In genomic region chr5:21658038-21658437, GRCm38 (mm10) we compare ENCODE assay signal across 14 mouse cellular contexts. TPM values are rescaled to one million over a fixed set of nuclear protein-coding genes. Genes with fewer than 3 reads are reported as not detected.
DNase-seq lines count a peak whose midpoint lies in the region; ATAC-seq and TF ChIP-seq lines count a peak whose summit lies in the region.
"Had no signal": no experiment of that assay in that cellular context is flagged by ENCODE, and none has a peak within 500 bp of the region (broad histone marks: within the 10 kb centered on the region; RNA-seq: fewer than 3 reads in every experiment).

No protein-coding gene starts in this region.

- H3K9ac ChIP-seq in forebrain, embryonic 13.5 days = no peak overlapping the region
- H3K9ac ChIP-seq in forebrain, embryonic 15.5 days (replicated peaks) = no peak overlapping the region
- no peak overlapping the region for H3K9ac ChIP-seq in heart, adult 2 months (ENCODE audit: low read depth, low read length)
- no peak overlapping the region for H3K9ac ChIP-seq in neural tube, embryonic 15.5 days (replicated peaks)
- H3K9ac ChIP-seq: embryonic facial prominence, embryonic 13.5 days; heart, embryonic 13.5 days had no signal

- H3K4me2 ChIP-seq in forebrain, embryonic 13.5 days = no peak overlapping the region
- no peak overlapping the region for H3K4me2 ChIP-seq in forebrain, embryonic 15.5 days (replicated peaks)
- H3K4me2 ChIP-seq in neural tube, embryonic 15.5 days = no peak overlapping the region
- H3K4me2 ChIP-seq: embryonic facial prominence, embryonic 13.5 days; heart, embryonic 13.5 days had no signal

- no peaks in the 10 kb centered on the region for H3K9me3 ChIP-seq in forebrain, embryonic 13.5 days (replicated peaks)
- no peaks in the 10 kb centered on the region for H3K9me3 ChIP-seq in forebrain, embryonic 15.5 days
- H3K9me3 ChIP-seq in neural tube, embryonic 15.5 days (replicated peaks) = no peaks in the 10 kb centered on the region
- H3K9me3 ChIP-seq: embryonic facial prominence, embryonic 13.5 days; heart, embryonic 13.5 days had no signal

- no peak for TF ChIP-seq POLR2A in heart, adult 2 months (IDR thresholded peaks at IDR 0.05; ENCODE audit: insufficient read depth, low read depth, low read length)

- H3K27me3 ChIP-seq in forebrain, embryonic 13.5 days = no peaks in the 10 kb centered on the region
- no peaks in the 10 kb centered on the region for H3K27me3 ChIP-seq in forebrain, embryonic 15.5 days
- H3K27me3 ChIP-seq in heart, adult 2 months (ENCODE audit: control insufficient read depth, insufficient read depth, low read length) = no peaks in the 10 kb centered on the region
- H3K27me3 ChIP-seq in neural tube, embryonic 15.5 days (replicated peaks) = no peaks in the 10 kb centered on the region
- H3K27me3 ChIP-seq: CH12.LX; embryonic facial prominence, embryonic 13.5 days; heart, embryonic 13.5 days; Patski had no signal

- TF ChIP-seq CTCF in heart, adult 2 months (IDR thresholded peaks at IDR 0.05) = no peak
- no peak for TF ChIP-seq CTCF in left cerebral cortex, adult 2 months (IDR thresholded peaks at IDR 0.05)

- 0 out of 2 replicates have a peak overlapping the region, but pooled peaks have one; percentile 19 for H3K27ac ChIP-seq in forebrain, embryonic 13.5 days
- H3K27ac ChIP-seq in forebrain, embryonic 15.5 days (replicated peaks) = no peak overlapping the region
- no peak overlapping the region for H3K27ac ChIP-seq in heart, adult 2 months
- H3K27ac ChIP-seq in left cerebral cortex, adult 2 months = peak overlapping the region; percentile 56
- no peak overlapping the region for H3K27ac ChIP-seq in neural tube, embryonic 15.5 days (replicated peaks)
- H3K27ac ChIP-seq: embryonic facial prominence, embryonic 13.5 days; heart, embryonic 13.5 days had no signal

- H3K79me2 ChIP-seq in heart, adult 2 months (replicated peaks; ENCODE audit: control insufficient read depth, insufficient read depth, low read length) = no peaks in the 10 kb centered on the region

- H3K36me3 ChIP-seq in forebrain, embryonic 13.5 days (ENCODE audit: poor library complexity, severe bottlenecking) = peaks cover 77% of the 10 kb centered on the region
- peaks cover 67% of the 10 kb centered on the region for H3K36me3 ChIP-seq in forebrain, embryonic 15.5 days
- no peaks in the 10 kb centered on the region for H3K36me3 ChIP-seq in heart, adult 2 months (ENCODE audit: control insufficient read depth, insufficient read depth, low read length)
- peaks cover 64% of the 10 kb centered on the region for H3K36me3 ChIP-seq in neural tube, embryonic 15.5 days

- TF ChIP-seq EP300 in heart, adult 2 months (IDR thresholded peaks at IDR 0.05; ENCODE audit: insufficient read depth, low read depth, low read length) = no peak

- peak; percentile 60 for DNase-seq in heart, adult 11 months
- no peak for DNase-seq in heart, adult 2 months
- no peak for DNase-seq in left cerebral cortex, adult 2 months (ENCODE audit: extremely low spot score in 1 of 2, low spot score in 2 of 2)
- DNase-seq in left cerebral cortex, postnatal 10 days (ENCODE audit: extremely low spot score in 1 of 2, low spot score in 2 of 2) = no peak
- peak; percentile 41 for DNase-seq in brain, adult 2 months (ENCODE audit: low read depth, low spot score)

- H3K4me3 ChIP-seq in forebrain, embryonic 13.5 days = no peak overlapping the region
- H3K4me3 ChIP-seq in forebrain, embryonic 15.5 days = no peak overlapping the region
- H3K4me3 ChIP-seq in heart, adult 2 months = no peak overlapping the region
- H3K4me3 ChIP-seq in left cerebral cortex, adult 2 months = no peak overlapping the region
- H3K4me3 ChIP-seq in neural tube, embryonic 15.5 days (replicated peaks) = no peak overlapping the region
- H3K4me3 ChIP-seq: embryonic facial prominence, embryonic 13.5 days; heart, embryonic 13.5 days had no signal

- peaks cover 17% of the 10 kb centered on the region; the same call in 1 of the 2 replicates for H3K4me1 ChIP-seq in forebrain, embryonic 13.5 days
- H3K4me1 ChIP-seq in forebrain, embryonic 15.5 days = peaks cover 18% of the 10 kb centered on the region
- H3K4me1 ChIP-seq in heart, adult 2 months (ENCODE audit: control insufficient read depth, insufficient read depth, low read length) = peaks cover 3% of the 10 kb centered on the region; the same call in 1 of the 2 replicates
- H3K4me1 ChIP-seq in neural tube, embryonic 15.5 days = peaks cover 8% of the 10 kb centered on the region; the same call in 1 of the 2 replicates
- H3K4me1 ChIP-seq: embryonic facial prominence, embryonic 13.5 days had no signal

- intact Hi-C loops in heart, adult 2 months (cut with DNase I) = loop anchor here (1.0 kb wide), 1 partner anchor 77 kb away; no protein-coding TSS in a partner anchor
- intact Hi-C loops in left cerebral cortex, adult 2 months (cut with DNase I) = loop anchor here (1.0 to 5.0 kb wide), 3 partner anchors 43 to 859 kb away; partner anchors contain the start of genes Napepld and Pmpcb
- intact Hi-C loops in left cerebral cortex, postnatal 10 days (cut with DNase I) = loop anchor here (5.0 to 10.0 kb wide), 2 partner anchors 79 to 857 kb away; partner anchors contain the start of gene Pmpcb

- no peak for ATAC-seq in forebrain, embryonic 13.5 days
- ATAC-seq in forebrain, embryonic 15.5 days (replicated peaks) = no peak
- ATAC-seq in neural tube, embryonic 15.5 days (ENCODE audit: low FRiP score) = no peak

- WGBS in forebrain, embryonic 13.5 days = 86% methylated on average over 6 of the region's 6 CpGs
- WGBS in forebrain, embryonic 15.5 days = 84% methylated on average over 6 of the region's 6 CpGs
- 93% methylated on average over 6 of the region's 6 CpGs for WGBS in heart, adult 2 months
- WGBS in neural tube, embryonic 15.5 days = 82% methylated on average over 6 of the region's 6 CpGs

RNA-seq across cellular contexts. Expression of gene Armc10, which starts 12.4 kb away (rescaled TPM):
- polyA plus RNA-seq in forebrain, embryonic 13.5 days (2015; fragmentation: Nextera tagmentation; extraction: Ambion mirVana) = 82.1 and 84.1 TPM in 2 replicates
- polyA plus RNA-seq in forebrain, embryonic 15.5 days (2015; fragmentation: Nextera tagmentation; extraction: Ambion mirVana) = 88.5 and 90.3 TPM in 2 replicates
- total RNA-seq in heart, adult 2 months (2021) = 1 to 10 TPM; 8.0 to 9.4 TPM
- 10.8 and 12.2 TPM in 2 replicates for polyA plus RNA-seq in heart, adult 2 months (2012; rRNA removed)
- total RNA-seq in left cerebral cortex, adult 2 months (2021) = 10 to 100 TPM; 19.2 to 20.9 TPM
- 10 to 100 TPM; 28.4 to 29.1 TPM for total RNA-seq in left cerebral cortex, postnatal 10 days (2021)
- polyA plus RNA-seq in neural tube, embryonic 15.5 days (2015; fragmentation: Nextera tagmentation; extraction: Ambion mirVana) = 41.3 and 44.2 TPM in 2 replicates

RNA-seq across cellular contexts. Expression of gene Fbxl13, which starts 12.6 kb away (rescaled TPM):
- 0.09 and 0.29 TPM in 2 replicates for polyA plus RNA-seq in forebrain, embryonic 13.5 days (2015; fragmentation: Nextera tagmentation; extraction: Ambion mirVana)
- 0.33 and 0.34 TPM in 2 replicates for polyA plus RNA-seq in forebrain, embryonic 15.5 days (2015; fragmentation: Nextera tagmentation; extraction: Ambion mirVana)
- not detected for total RNA-seq in heart, adult 2 months (2021)
- polyA plus RNA-seq in heart, adult 2 months (2012; rRNA removed) = 0.35 and 0.47 TPM in 2 replicates
- under 1 TPM; 0.18 to 0.19 TPM for total RNA-seq in left cerebral cortex, adult 2 months (2021)
- total RNA-seq in left cerebral cortex, postnatal 10 days (2021) = under 1 TPM; 0.24 to 0.36 TPM
- 0.08 and 0.13 TPM in 2 replicates for polyA plus RNA-seq in neural tube, embryonic 15.5 days (2015; fragmentation: Nextera tagmentation; extraction: Ambion mirVana)
- total RNA-seq: heart, postnatal 36 days had no signal
- polyA plus RNA-seq: activated CD4-positive, CD25-positive, alpha-beta regulatory T cell, adult 4 months had no signal

RNA-seq across cellular contexts. Expression of gene Napepld, which starts 43.2 kb away (rescaled TPM):
- polyA plus RNA-seq in forebrain, embryonic 13.5 days (2015; fragmentation: Nextera tagmentation; extraction: Ambion mirVana) = 7.1 and 7.3 TPM in 2 replicates
- polyA plus RNA-seq in forebrain, embryonic 15.5 days (2015; fragmentation: Nextera tagmentation; extraction: Ambion mirVana) = 3.9 and 4.2 TPM in 2 replicates
- 1 to 10 TPM; 5.4 to 5.9 TPM for total RNA-seq in heart, adult 2 months (2021)
- 2.4 and 3.7 TPM in 2 replicates for polyA plus RNA-seq in heart, adult 2 months (2012; rRNA removed)
- total RNA-seq in left cerebral cortex, adult 2 months (2021) = 10 to 100 TPM; 13.5 to 15.5 TPM
- 1 to 10 TPM; 5.0 to 5.2 TPM for total RNA-seq in left cerebral cortex, postnatal 10 days (2021)
- 2.1 and 3.3 TPM in 2 replicates for polyA plus RNA-seq in neural tube, embryonic 15.5 days (2015; fragmentation: Nextera tagmentation; extraction: Ambion mirVana)

Comparison
In these comparisons a context has a peak if more than half of its experiments do, and no peak if none do; other contexts are left out.
1. H3K27ac ChIP-seq: peak in forebrain, embryonic 13.5 days (single experiment) and left cerebral cortex, adult 2 months (single experiment); none in forebrain, embryonic 15.5 days (single experiment), heart, adult 2 months (single experiment) and neural tube, embryonic 15.5 days (single experiment).
2. DNase-seq: peak in heart, adult 11 months (single experiment) and brain, adult 2 months (single experiment); none in heart, adult 2 months (0 of 2), left cerebral cortex, adult 2 months (0 of 2) and left cerebral cortex, postnatal 10 days (0 of 2).